Mouse (Mus musculus) erythroblast, embryonic 14.5 days (primary cell): Measurements from ENCODE around the gene Tbca.

Experiments used
- GATA1 ChIP-seq: IDR thresholded peaks from 2 replicates; pipeline ENCODE4 v1.6.1; 2012; ENCODE audit warnings: low read length, inconsistent platforms, mixed read lengths
- TAL1 ChIP-seq: IDR thresholded peaks from 3 replicates; pipeline ENCODE4 v1.6.1; 2012; ENCODE audit warnings: low read length, inconsistent platforms, mixed read lengths

DNA sequence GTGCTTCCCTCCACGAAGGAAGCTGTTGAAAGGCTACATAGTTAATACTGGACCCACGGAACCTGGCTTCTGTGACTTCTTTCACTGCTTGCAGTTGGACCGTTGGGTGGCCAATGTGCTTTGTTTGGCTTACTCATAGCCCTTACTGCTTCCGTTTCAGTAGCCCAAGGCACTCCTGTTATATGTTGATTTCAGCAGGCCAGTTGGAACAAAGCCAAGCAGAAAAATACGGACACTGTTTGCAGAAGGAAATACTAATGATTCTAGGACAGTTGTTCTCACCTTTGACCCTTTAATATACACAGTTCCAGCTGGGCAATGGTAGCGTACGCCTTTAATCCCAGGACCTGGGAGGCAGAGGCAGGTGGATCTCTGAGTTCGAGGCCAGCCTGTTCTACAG, 70.5 kb downstream of the Tbca start:
- TF ChIP-seq TAL1 = no peak
- TF ChIP-seq GATA1 = no peak
